Mouse (Mus musculus): ENCODE results near the gene Pltp.

- no peak for TF ChIP-seq CTCF (IDR thresholded peaks at IDR 0.05; ENCODE audit: control insufficient read depth, insufficient read depth, insufficient replicate concordance, low read depth, low read length)
- no peak for TF ChIP-seq POLR2A (IDR thresholded peaks at IDR 0.05; ENCODE audit: control insufficient read depth, low read depth, low read length)
Measured at GRCm38 (mm10) chr2:164790451-164790850, 67.1 kb downstream of the Pltp start.
